Mouse (Mus musculus) erythroblast, embryonic 14.5 days (primary cell): ENCODE results near the gene Slc22a8.

ENCODE experiments used
- GATA1 ChIP-seq: IDR thresholded peaks from 2 replicates; pipeline ENCODE4 v1.6.1; 2012; ENCODE audit warnings: low read length, inconsistent platforms, mixed read lengths
- TAL1 ChIP-seq: IDR thresholded peaks from 3 replicates; pipeline ENCODE4 v1.6.1; 2012; ENCODE audit warnings: low read length, inconsistent platforms, mixed read lengths

DNA sequence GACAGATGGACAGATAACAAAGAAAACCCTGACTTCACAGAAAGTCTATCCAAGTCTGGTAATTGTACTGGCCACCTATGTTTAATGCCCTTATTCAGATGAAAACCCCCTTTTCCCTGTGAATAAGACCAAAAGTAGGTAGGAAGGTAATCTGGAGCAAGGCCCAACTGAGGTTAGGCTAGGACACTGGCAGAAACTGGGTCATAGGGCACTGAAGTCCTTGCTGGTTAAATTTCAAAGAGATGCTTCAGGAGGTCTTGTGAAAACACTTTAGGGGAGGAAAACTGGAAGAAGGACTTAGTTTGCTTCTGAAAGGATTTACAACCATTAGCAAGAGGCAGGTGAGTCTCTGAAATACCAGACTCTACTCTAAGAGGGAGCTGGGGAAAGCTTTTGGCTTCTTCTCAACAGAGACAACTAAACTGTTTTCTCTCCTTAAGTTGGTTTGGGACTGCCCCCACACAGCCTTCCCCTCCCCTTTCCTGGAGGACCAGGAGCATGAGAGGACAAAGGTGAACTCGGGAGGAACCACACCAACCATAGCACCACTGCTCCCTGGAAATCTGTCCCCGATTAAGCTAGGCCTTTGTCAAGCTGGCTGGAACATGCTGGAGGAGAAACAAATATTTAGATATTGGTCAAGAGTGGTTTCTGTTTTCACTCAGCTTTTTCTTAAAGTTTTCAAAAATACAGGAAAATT, 20.6 kb upstream of the Slc22a8 start:
- TF ChIP-seq GATA1, result no peak
- TF ChIP-seq TAL1, result no peak
